Mouse (Mus musculus) neural tube, embryonic 13.5 days (tissue): ENCODE measurements around the gene Asnsd1. TPM values are rescaled to one million over a fixed set of nuclear protein-coding genes. Genes with fewer than 3 reads are reported as not detected.

Experiments
- ATAC-seq: fragments of 200-750 bp; cut with Nextera tagmentation; 2 replicates; pipeline ENCODE4 v1.8.0; 2017; ENCODE audit warnings: low read depth, mild to moderate bottlenecking, moderate TSS enrichment, moderate library complexity
- H3K27ac ChIP-seq: fragments of 300-500 bp; sonication (generic); replicated peaks from 2 replicates; pipeline ENCODE4 v1.5.1; 2015; ENCODE audit warnings: moderate library complexity, mild to moderate bottlenecking, inconsistent platforms
- H3K27me3 ChIP-seq: fragments of 300-500 bp; sonication (generic); 2 replicates; pipeline ENCODE4 v1.6.1; 2015; ENCODE audit warnings: mild to moderate bottlenecking, inconsistent platforms
- H3K36me3 ChIP-seq: fragments of 300-500 bp; sonication (generic); 2 replicates; pipeline ENCODE4 v1.6.1; 2015; ENCODE audit warnings: mild to moderate bottlenecking, inconsistent platforms
- H3K4me1 ChIP-seq: fragments of 300-500 bp; sonication (generic); replicated peaks from 2 replicates; pipeline ENCODE4 v1.6.1; 2015; ENCODE audit warnings: inconsistent platforms
- H3K4me2 ChIP-seq: fragments of 300-500 bp; sonication (generic); 2 replicates; pipeline ENCODE4 v1.6.1; 2015; ENCODE audit warnings: inconsistent platforms, mild to moderate bottlenecking, moderate library complexity
- H3K4me3 ChIP-seq: fragments of 300-500 bp; sonication (generic); 2 replicates; pipeline ENCODE4 v1.5.1; 2015; ENCODE audit warnings: mild to moderate bottlenecking, inconsistent platforms
- H3K9ac ChIP-seq: fragments of 300-500 bp; sonication (generic); 2 replicates; pipeline ENCODE4 v1.6.1; 2015; ENCODE audit warnings: moderate library complexity, mild to moderate bottlenecking, inconsistent platforms
- H3K9me3 ChIP-seq: fragments of 300-500 bp; sonication (generic); 2 replicates; pipeline ENCODE4 v1.6.1; 2016; ENCODE audit warnings: inconsistent platforms
- WGBS: fragments of 180-500 bp; shearing (Covaris S2); methylation state at CpG from one replicate; pipeline ENCODE4 v1.1.7; 2015; 5-methylcytosine and 5-hydroxymethylcytosine counted together
- polyA plus RNA-seq: library from polyadenylated mRNA; unstranded; fragments of >200 nt; fragmentation: Nextera tagmentation; extraction: Ambion mirVana; gene quantifications from 2 replicates; pipeline ENCODE4 v1.2.1, GENCODE M21; 2015

Asnsd1 gene
- polyA plus RNA-seq, 1 experiment from 2014 or later: 74.5 TPM

DNA sequence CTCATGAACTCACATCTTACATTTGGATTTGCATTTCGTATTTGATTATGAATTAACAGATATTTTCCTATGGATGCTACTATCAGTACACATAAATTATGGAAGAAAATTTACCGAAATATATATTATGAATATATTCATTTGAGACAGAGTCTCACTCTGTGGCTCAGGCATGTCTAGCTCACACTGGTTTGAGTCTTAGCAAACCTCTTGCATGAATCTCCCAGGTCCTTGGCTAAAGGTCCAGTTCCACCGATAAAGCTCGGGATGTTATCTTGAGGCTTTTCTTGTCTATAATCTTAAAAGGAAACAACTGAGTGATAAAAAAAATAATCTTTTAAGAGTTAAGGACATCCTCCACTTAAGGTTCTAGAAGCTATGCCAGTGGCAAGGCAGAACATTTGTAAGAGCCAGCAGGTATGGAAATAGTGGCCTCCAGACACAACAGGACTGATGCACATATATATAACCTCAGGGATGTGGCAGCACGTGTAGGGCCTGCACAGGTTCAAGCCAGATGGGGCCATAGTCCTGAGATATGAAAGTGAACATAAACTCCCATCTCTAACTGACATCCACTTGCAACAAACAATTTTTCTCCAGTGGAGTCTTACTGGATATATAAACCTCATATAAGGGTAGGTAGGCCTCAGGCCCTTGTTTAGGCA, 27.6 kb downstream of the Asnsd1 start:
- Histone ChIP-seq H3K9me3 (no peaks in the 10 kb centered on the region), H3K9ac (no peak overlapping the region), H3K4me2 (no peak overlapping the region), H3K36me3 (peaks cover 30% of the 10 kb centered on the region), H3K27me3 (no peaks in the 10 kb centered on the region), H3K27ac (no peak overlapping the region), H3K4me3 (no peak overlapping the region), H3K4me1 (no peaks in the 10 kb centered on the region)
- 93% methylated on average over 5 of the region's 5 CpGs for WGBS
- ATAC-seq: no peak

DNA sequence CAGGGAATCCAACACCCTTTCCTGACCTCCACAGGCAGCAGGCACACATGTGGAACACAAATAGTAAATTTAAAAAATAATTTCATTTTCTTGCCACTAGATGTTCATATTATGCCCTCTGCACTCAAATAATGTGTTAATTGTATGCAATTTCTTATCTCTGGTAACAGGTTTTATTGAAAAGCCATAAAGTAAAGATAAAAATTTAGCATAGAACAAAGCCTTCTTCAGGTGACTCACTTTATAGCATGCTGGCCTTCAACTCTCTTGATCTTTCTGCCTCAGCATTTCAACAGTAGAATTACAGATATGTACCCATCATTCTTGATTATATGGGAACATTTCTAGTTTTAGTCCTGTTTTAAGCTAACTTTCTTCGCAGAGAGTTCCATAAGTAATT, 28.3 kb downstream of the Asnsd1 start:
- Histone ChIP-seq H3K4me2 (no peak overlapping the region), H3K27me3 (no peaks in the 10 kb centered on the region), H3K36me3 (peaks cover 32% of the 10 kb centered on the region), H3K9ac (no peak overlapping the region), H3K4me3 (no peak overlapping the region), H3K9me3 (no peaks in the 10 kb centered on the region), H3K4me1 (no peaks in the 10 kb centered on the region), H3K27ac (no peak overlapping the region)
- WGBS: 100% methylated on average over 1 of the region's 1 CpGs
- ATAC-seq: no peak

DNA sequence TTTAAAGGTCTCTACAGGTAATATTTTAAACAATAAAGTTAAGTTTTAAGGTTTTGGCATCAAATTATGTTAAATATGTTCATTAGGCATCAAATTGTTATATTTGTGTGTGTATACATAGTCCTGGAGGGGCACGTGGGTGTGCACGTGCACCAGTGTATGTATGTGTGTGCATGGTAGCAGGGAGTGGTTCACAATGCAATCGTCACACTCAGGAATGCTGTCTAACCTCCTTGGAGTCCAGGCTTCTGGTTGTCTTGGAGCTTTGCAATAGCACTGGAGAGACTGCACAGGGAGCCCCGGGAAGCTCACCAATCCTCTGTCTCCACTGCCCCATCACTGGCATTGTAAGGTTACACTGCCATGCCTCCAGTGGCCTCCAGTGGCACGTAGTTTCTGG, 29.3 kb downstream of the Asnsd1 start:
- Histone ChIP-seq H3K4me3 (no peak overlapping the region), H3K27ac (no peak overlapping the region), H3K9ac (no peak overlapping the region), H3K4me2 (no peak overlapping the region), H3K4me1 (no peaks in the 10 kb centered on the region), H3K9me3 (no peaks in the 10 kb centered on the region), H3K27me3 (no peaks in the 10 kb centered on the region), H3K36me3 (peaks cover 36% of the 10 kb centered on the region)
- no peak for ATAC-seq
- WGBS: 94% methylated on average over 5 of the region's 5 CpGs

DNA sequence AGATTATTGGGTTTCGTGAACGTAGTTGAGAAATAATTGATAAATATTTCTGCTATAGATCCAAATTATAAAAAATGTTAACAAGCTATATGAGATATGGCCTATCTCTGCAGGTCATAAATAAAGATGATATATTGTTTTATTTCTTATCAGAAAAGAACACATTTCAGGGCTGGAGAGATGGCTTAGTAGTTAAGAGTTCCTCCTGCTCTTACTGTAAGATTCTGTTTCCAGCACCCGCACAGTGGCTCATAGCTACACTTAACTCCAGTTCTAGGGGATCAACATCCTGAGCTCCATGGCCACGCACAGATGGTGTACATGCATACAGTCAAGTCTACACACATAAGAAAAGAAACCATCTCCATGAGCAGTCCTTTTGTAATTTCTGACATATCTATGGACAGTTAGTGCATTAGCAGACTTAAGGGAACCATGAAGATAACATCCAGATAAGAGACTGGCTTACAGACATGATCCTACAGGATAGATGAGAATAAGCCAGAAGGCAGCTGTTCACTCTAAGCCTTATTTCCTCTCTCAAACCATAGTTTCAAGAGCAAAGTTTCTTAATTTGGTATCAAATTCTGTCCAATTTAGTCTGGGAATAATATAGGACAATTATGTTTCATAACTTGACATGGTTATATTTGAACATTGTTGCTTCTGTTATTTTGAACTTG, 30.7 kb downstream of the Asnsd1 start:
- Histone ChIP-seq H3K4me1 (no peaks in the 10 kb centered on the region), H3K27ac (no peak overlapping the region), H3K4me3 (no peak overlapping the region), H3K4me2 (no peak overlapping the region), H3K9me3 (no peaks in the 10 kb centered on the region), H3K36me3 (peaks cover 44% of the 10 kb centered on the region), H3K27me3 (no peaks in the 10 kb centered on the region), H3K9ac (no peak overlapping the region)
- WGBS: 97% methylated on average over 4 of the region's 4 CpGs
- ATAC-seq: no peak

DNA sequence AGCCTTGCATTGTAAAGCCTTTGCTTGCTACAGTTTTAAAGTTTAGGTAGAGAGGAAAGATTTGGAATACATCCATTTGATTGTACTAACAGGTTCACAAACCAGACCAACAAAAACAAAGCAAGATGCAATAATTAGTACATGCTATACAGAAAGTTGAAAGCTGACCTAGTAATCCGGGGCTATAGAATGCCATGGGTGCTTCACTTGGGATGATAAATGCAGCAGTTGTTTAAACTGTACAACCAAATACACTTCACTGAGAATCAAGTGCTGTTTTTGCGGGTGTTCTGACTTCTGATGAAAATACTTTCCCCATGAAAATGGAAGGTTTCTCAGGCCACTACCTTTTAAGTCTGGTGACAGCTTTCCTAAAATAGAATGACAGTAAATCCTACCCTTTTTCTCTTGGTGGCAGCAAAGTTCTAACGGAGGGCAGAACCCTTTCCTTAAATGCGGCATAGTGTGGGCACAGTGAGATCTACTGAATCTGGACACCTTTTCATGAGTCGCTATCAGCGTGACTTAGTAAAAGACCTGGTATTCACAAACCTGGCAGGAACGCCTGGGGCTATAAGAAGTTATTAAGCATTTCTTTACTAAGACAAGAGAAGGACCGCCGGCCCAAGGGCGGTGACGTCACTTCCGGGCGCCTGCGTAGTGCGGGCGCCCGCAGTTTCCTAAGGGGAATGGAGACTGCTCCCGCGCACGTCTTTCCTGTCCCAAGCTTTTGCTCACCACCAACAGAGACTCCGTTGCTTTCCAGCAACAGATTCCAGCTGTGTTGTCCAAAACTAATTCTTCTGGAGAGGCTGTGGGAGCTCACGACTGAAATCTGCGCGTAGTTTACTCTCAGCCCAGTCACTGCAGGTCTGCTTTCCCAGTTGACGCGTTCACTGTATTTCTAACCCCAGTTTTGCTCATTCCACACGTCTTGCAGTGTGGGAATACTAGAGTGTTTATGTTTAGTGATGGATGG, 39.3 kb downstream of the Asnsd1 start, which contains the start of gene Osgepl1:
Osgepl1 (plus strand) TSS at position 636 of the 979 bp plus-strand sequence.
- H3K9me3 ChIP-seq: no peaks in the 10 kb centered on the region
- 2% methylated on average over 27 of the region's 27 CpGs for WGBS
- peak within 1 kb of the TSS; percentile 68 for H3K4me3 ChIP-seq
- H3K9ac ChIP-seq: peak within 1 kb of the TSS; percentile 83
- H3K4me1 ChIP-seq: peaks cover 12% of the 10 kb centered on the region
- peak within 1 kb of the TSS; percentile 83 for H3K27ac ChIP-seq
- peak within 1 kb of the TSS; percentile 67 for H3K4me2 ChIP-seq
- peaks cover 20% of the 10 kb centered on the region for H3K36me3 ChIP-seq
- ATAC-seq: peak; percentile 99
- H3K27me3 ChIP-seq: no peaks in the 10 kb centered on the region

DNA sequence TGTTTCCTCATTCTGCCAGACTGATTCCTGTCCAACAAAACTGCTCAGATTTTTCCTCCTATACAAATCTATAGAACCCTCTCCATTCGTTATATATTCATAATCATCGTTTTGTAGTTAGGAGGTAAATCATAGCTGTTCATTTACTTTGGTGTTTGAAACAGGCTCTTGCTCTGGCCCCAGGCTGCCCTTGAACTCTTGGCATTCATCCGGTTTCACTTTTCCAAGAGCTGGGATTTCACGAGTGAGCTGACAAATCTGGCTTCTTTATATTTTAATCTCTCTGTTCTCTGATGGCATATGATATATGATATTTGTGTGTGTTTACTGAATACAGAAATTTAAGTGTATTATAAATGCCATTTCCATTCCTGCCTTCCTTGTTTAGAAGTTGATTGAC, 52.0 kb downstream of the Asnsd1 start:
- no peaks in the 10 kb centered on the region for H3K27me3 ChIP-seq
- no peak for ATAC-seq
- WGBS: 85% methylated on average over 4 of the region's 4 CpGs

DNA sequence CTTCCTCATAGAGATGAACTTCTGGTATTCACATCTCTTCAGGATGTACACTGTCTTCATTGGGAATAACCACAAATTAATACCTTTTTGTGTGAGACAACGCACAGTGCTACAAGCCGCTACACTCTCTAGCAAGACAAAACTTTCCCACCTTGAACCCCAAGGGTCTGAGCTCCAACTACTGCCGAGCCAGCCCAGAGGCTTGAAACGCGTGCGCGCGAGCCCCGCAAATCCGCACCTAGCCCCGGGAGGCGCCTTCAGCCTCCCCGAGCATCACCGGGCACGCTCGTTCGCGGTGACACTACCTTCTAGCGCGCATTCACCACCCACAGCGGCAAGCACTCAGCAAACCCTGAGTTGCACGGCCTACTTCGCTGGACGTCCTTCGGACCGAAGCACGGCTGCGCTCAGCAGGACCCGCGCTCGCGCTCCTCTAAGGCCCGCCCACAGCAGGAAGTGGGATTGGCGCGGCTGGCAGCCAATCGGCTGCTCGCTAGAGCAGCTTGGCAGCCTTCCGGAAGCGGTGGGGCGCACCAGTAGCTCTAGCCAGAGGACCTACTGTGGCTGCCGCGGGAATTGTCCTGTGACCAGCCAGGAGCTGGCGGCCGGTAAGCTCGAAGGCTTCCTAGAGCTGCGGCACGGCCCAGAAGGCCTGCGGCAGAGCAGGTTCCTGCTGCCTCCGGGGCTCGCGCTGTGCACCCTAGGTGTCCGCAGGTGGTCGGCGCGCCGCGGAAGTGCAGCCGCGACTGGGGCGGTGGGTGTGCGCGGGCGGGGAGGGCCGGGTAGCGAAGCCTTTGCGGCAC, 55.8 kb downstream of the Asnsd1 start, which contains the start of the genes Pms1, Ormdl1 and Gm28778:
Pms1 (minus strand) TSS at position 438 of the 803 bp plus-strand sequence.
Ormdl1 (plus strand) TSS at position 515 of the 803 bp plus-strand sequence.
Gm28778 (plus strand) TSS at position 531 of the 803 bp plus-strand sequence.
- Histone ChIP-seq H3K4me3 (peak within 1 kb of the TSS; percentile 88), H3K4me2 (peak within 1 kb of the TSS; percentile 66), H3K27me3 (no peaks in the 10 kb centered on the region), H3K9ac (peak within 1 kb of the TSS; percentile 85), H3K9me3 (no peaks in the 10 kb centered on the region), H3K36me3 (no peaks in the 10 kb centered on the region), H3K27ac (peak within 1 kb of the TSS; percentile 87), H3K4me1 (peaks cover 19% of the 10 kb centered on the region)
- WGBS: under 1% methylated on average over 66 of the region's 66 CpGs
- ATAC-seq: peak; percentile 100

More for the DNA sequence above, 52.0 kb downstream of the Asnsd1 start:
- Histone ChIP-seq H3K27ac (no peak overlapping the region), H3K4me1 (peaks cover 19% of the 10 kb centered on the region), H3K4me3 (no peak overlapping the region), H3K9me3 (no peaks in the 10 kb centered on the region), H3K9ac (no peak overlapping the region), H3K4me2 (no peak overlapping the region), H3K36me3 (no peaks in the 10 kb centered on the region)

Other genes starting within 250 kb of the Asnsd1 start
- not detected in 2 replicates for gene 1700019A02Rik, start 165.1 kb downstream of the Asnsd1 start, polyA plus RNA-seq
- gene Pms1, start 55.7 kb downstream of the Asnsd1 start, polyA plus RNA-seq: 12.0 and 12.1 TPM in 2 replicates
- gene Ormdl1, start 55.7 kb downstream of the Asnsd1 start, polyA plus RNA-seq: 52.2 and 55.5 TPM in 2 replicates
- gene Gm28778, start 55.6 kb downstream of the Asnsd1 start, polyA plus RNA-seq: not detected in 2 replicates
- gene Osgepl1, start 39.1 kb downstream of the Asnsd1 start, polyA plus RNA-seq: 21.9 and 23.7 TPM in 2 replicates
- gene Asdurf, start 133 bp downstream of the Asnsd1 start, polyA plus RNA-seq: 2.2 and 25.1 TPM in 2 replicates
- 1.5 and 2.2 TPM in 2 replicates for gene Gm28551, start 85 bp downstream of the Asnsd1 start, polyA plus RNA-seq